Mouse (Mus musculus): ENCODE data around the gene Ralgps1. TPM values are rescaled to one million over a fixed set of nuclear protein-coding genes. Genes with fewer than 3 reads are reported as not detected.

Gene Ralgps1
- polyA plus RNA-seq, 1 experiment: not detected

GRCm38 (mm10) chr2:33351449-33351848 lies 19.8 kb downstream of the Ralgps1 start:
- no peak overlapping the region for H3K27ac ChIP-seq (ENCODE audit: insufficient read depth, low read depth, low read length)
- H3K4me3 ChIP-seq (ENCODE audit: insufficient read depth, low read depth, low read length): no peak overlapping the region
- TF ChIP-seq CTCF (IDR thresholded peaks at IDR 0.05; ENCODE audit: insufficient read depth, low read depth, low read length) (no peak), POLR2A (IDR thresholded peaks at IDR 0.05; ENCODE audit: insufficient read depth, low read depth, low read length) (no peak)
- H3K4me1 ChIP-seq (ENCODE audit: control insufficient read depth, insufficient read depth, low read length): peaks cover 41% of the 10 kb centered on the region
- 79% methylated on average over 3 of the region's 3 CpGs for whole genome bisulfite sequencing

GRCm38 (mm10) chr2:33350921-33351320 lies 20.4 kb downstream of the Ralgps1 start:
- no peak overlapping the region for H3K27ac ChIP-seq (ENCODE audit: insufficient read depth, low read depth, low read length)
- WGBS: 88% methylated on average over 6 of the region's 6 CpGs
- peaks cover 43% of the 10 kb centered on the region for H3K4me1 ChIP-seq (ENCODE audit: control insufficient read depth, insufficient read depth, low read length)
- TF ChIP-seq CTCF (IDR thresholded peaks at IDR 0.05; ENCODE audit: insufficient read depth, low read depth, low read length) (no peak), POLR2A (IDR thresholded peaks at IDR 0.05; ENCODE audit: insufficient read depth, low read depth, low read length) (no peak)
- no peak overlapping the region for H3K4me3 ChIP-seq (ENCODE audit: insufficient read depth, low read depth, low read length)

DNA sequence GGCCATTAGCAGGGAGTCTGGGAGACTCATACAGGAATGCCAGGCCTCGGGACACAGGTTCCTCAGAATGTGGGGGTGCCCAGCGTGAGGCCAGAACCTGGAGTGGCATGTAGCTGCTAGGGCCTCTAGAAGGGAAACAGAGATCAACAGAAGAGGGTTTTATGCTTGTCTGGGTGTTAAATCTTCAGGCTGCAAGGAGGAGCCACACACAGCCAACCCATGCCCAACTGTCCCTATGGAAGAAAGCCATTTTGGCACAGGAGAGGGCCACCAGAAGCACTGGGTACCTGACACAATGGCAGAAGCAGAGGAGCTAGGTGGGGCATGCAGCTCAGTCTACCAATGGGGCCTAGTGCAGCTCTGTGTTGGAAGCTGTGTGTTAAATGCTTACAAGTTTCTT lies 21.7 kb downstream of the Ralgps1 start:
- H3K4me1 ChIP-seq (ENCODE audit: control insufficient read depth, insufficient read depth, low read length): peaks cover 51% of the 10 kb centered on the region
- H3K4me3 ChIP-seq (ENCODE audit: insufficient read depth, low read depth, low read length): no peak overlapping the region
- no peak overlapping the region for H3K27ac ChIP-seq (ENCODE audit: insufficient read depth, low read depth, low read length)
- TF ChIP-seq POLR2A (IDR thresholded peaks at IDR 0.05; ENCODE audit: insufficient read depth, low read depth, low read length) (no peak), CTCF (IDR thresholded peaks at IDR 0.05; ENCODE audit: insufficient read depth, low read depth, low read length) (no peak)
- WGBS: 24% methylated on average over 2 of the region's 2 CpGs

- 3% methylated on average over 2 of the region's 2 CpGs for WGBS
- H3K4me1 ChIP-seq (ENCODE audit: control insufficient read depth, insufficient read depth, low read length): peaks cover 50% of the 10 kb centered on the region
- H3K27ac ChIP-seq (ENCODE audit: insufficient read depth, low read depth, low read length): no peak overlapping the region
- TF ChIP-seq POLR2A (IDR thresholded peaks at IDR 0.05; ENCODE audit: insufficient read depth, low read depth, low read length) (no peak), CTCF (IDR thresholded peaks at IDR 0.05; ENCODE audit: insufficient read depth, low read depth, low read length) (no peak)
- H3K4me3 ChIP-seq (ENCODE audit: insufficient read depth, low read depth, low read length): no peak overlapping the region
Measured at GRCm38 (mm10) chr2:33349081-33349480, 22.2 kb downstream of the Ralgps1 start.

- Histone ChIP-seq H3K27ac (ENCODE audit: insufficient read depth, low read depth, low read length) (no peak overlapping the region), H3K4me1 (ENCODE audit: control insufficient read depth, insufficient read depth, low read length) (peaks cover 47% of the 10 kb centered on the region), H3K4me3 (ENCODE audit: insufficient read depth, low read depth, low read length) (no peak overlapping the region)
- no peak for TF ChIP-seq CTCF (IDR thresholded peaks at IDR 0.05; ENCODE audit: insufficient read depth, low read depth, low read length)
- no peak for TF ChIP-seq POLR2A (IDR thresholded peaks at IDR 0.05; ENCODE audit: insufficient read depth, low read depth, low read length)
- 71% methylated on average over 3 of the region's 3 CpGs for WGBS
Measured at GRCm38 (mm10) chr2:33348260-33348659, 23.0 kb downstream of the Ralgps1 start.

DNA sequence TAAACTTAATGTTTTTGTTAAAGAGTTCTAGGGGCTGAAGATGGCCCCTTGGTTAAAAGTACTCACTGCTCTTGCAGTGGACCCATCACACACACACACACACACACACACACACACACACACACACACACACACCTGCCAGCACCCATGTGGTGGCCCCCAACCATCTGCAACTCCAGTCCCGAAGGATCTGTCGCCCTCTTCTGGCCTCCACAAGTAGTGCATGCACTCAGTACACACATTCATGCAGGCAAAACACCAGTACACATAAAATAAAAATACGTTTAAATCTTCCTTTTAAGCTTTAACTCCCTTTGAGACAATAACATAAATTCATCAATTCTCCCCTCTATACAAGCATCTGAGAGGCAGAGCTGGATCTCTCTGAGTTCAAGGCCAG lies 23.7 kb downstream of the Ralgps1 start:
- H3K4me1 ChIP-seq (ENCODE audit: control insufficient read depth, insufficient read depth, low read length): peaks cover 49% of the 10 kb centered on the region
- TF ChIP-seq POLR2A (IDR thresholded peaks at IDR 0.05; ENCODE audit: insufficient read depth, low read depth, low read length): no peak
- peak; percentile 39; the same call in 1 of the 2 replicates for TF ChIP-seq CTCF (IDR thresholded peaks at IDR 0.05; ENCODE audit: insufficient read depth, low read depth, low read length)
- H3K4me3 ChIP-seq (ENCODE audit: insufficient read depth, low read depth, low read length): no peak overlapping the region
- H3K27ac ChIP-seq (ENCODE audit: insufficient read depth, low read depth, low read length): no peak overlapping the region
- WGBS: 43% methylated on average over 3 of the region's 3 CpGs

DNA sequence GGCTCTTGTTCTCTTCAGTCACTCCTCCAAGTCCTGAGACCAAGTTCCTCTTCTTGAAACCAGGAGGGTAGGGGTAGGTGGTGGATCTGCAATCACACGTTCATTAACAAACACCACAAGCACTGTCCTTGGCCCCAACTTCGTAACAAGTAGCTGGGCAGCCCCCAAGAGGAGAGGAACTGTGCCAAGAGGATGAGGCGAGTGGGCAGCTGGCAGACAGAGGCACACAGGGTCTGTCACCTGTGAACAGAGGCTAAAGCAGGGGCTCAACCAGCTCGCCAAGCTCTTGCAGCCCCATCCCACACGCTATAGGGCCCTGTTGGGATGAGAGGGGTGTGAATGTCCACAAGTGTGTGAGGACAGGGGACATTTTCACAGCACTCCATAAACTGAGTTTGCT lies 24.5 kb downstream of the Ralgps1 start:
- peak overlapping the region; percentile 6; the same call in 1 of the 2 replicates for H3K27ac ChIP-seq (ENCODE audit: insufficient read depth, low read depth, low read length)
- 51% methylated on average over 5 of the region's 5 CpGs for WGBS
- peaks cover 49% of the 10 kb centered on the region for H3K4me1 ChIP-seq (ENCODE audit: control insufficient read depth, insufficient read depth, low read length)
- TF ChIP-seq CTCF (IDR thresholded peaks at IDR 0.05; ENCODE audit: insufficient read depth, low read depth, low read length) (no peak), POLR2A (IDR thresholded peaks at IDR 0.05; ENCODE audit: insufficient read depth, low read depth, low read length) (no peak)
- no peak overlapping the region for H3K4me3 ChIP-seq (ENCODE audit: insufficient read depth, low read depth, low read length)

GRCm38 (mm10) chr2:33345956-33346355 lies 25.3 kb downstream of the Ralgps1 start:
- H3K27ac ChIP-seq (ENCODE audit: insufficient read depth, low read depth, low read length): peak overlapping the region; percentile 6
- no peak for TF ChIP-seq POLR2A (IDR thresholded peaks at IDR 0.05; ENCODE audit: insufficient read depth, low read depth, low read length)
- no peak for TF ChIP-seq CTCF (IDR thresholded peaks at IDR 0.05; ENCODE audit: insufficient read depth, low read depth, low read length)
- H3K4me1 ChIP-seq (ENCODE audit: control insufficient read depth, insufficient read depth, low read length): peaks cover 51% of the 10 kb centered on the region
- H3K4me3 ChIP-seq (ENCODE audit: insufficient read depth, low read depth, low read length): no peak overlapping the region
- WGBS: 27% methylated on average over 4 of the region's 4 CpGs

- Histone ChIP-seq H3K27ac (ENCODE audit: insufficient read depth, low read depth, low read length) (peak overlapping the region; percentile 6), H3K4me3 (ENCODE audit: insufficient read depth, low read depth, low read length) (no peak overlapping the region), H3K4me1 (ENCODE audit: control insufficient read depth, insufficient read depth, low read length) (peaks cover 48% of the 10 kb centered on the region)
- TF ChIP-seq POLR2A (IDR thresholded peaks at IDR 0.05; ENCODE audit: insufficient read depth, low read depth, low read length): no peak
- no peak for TF ChIP-seq CTCF (IDR thresholded peaks at IDR 0.05; ENCODE audit: insufficient read depth, low read depth, low read length)
- WGBS: 23% methylated on average over 6 of the region's 6 CpGs
Measured at GRCm38 (mm10) chr2:33345475-33345874, 25.8 kb downstream of the Ralgps1 start.

GRCm38 (mm10) chr2:33343413-33343812 lies 27.9 kb downstream of the Ralgps1 start:
- WGBS: 61% methylated on average over 3 of the region's 3 CpGs
- peaks cover 42% of the 10 kb centered on the region for H3K4me1 ChIP-seq (ENCODE audit: control insufficient read depth, insufficient read depth, low read length)
- H3K27ac ChIP-seq (ENCODE audit: insufficient read depth, low read depth, low read length): no peak overlapping the region
- TF ChIP-seq CTCF (IDR thresholded peaks at IDR 0.05; ENCODE audit: insufficient read depth, low read depth, low read length): no peak
- no peak for TF ChIP-seq POLR2A (IDR thresholded peaks at IDR 0.05; ENCODE audit: insufficient read depth, low read depth, low read length)
- no peak overlapping the region for H3K4me3 ChIP-seq (ENCODE audit: insufficient read depth, low read depth, low read length)
